Mouse (Mus musculus) CH12F3 (cell line): ENCODE measurements around the gene Tmprss4.

Experiments used
- in situ Hi-C: fragments of 300-500 bp; cut with MboI; formaldehyde crosslinking; loops from 2 replicates; pipeline ENCODE4 v1.14.3; 2020; ENCODE audit warnings: low sequenced_read_pairs

Tmprss4 gene

DNA sequence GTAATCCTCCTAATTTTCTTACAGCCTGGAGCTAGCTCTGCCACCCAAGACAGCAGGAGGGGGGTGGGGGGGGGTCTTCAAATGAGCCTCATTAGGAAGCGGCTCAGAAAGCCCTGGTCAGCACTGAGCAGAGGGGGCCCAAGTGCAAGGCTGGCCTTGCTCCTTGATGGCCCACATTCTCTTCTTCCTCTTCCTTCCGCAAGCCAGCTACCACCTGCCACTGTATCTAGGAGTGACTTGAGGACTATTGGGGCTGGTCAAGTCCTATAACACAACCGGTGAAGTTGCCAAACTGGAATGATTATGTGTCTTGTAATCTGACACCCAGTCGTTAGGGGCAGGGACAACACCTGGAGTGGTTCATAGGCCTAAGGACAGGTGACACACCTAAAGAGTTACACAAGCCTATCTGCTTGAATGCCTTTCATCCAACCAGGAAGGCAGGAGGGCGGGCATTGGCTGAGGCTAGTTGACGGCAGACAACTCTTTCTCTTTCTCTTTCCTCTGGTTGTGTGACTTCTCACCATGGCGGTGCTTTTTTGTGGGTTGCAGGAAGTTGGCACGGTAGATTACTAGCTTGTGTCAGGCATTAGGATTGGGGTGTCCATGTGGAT is at the start of gene Tmprss4:
Gene Tmprss4 (minus strand): TSS at position 296 of the 614 bp plus-strand sequence.
- in situ Hi-C loops = no loop called here

- in situ Hi-C loops = no loop called here
Measured at GRCm38 (mm10) chr9:45252395-45252794, 48.5 kb upstream of the Tmprss4 start.

- in situ Hi-C loops = no loop called here
Measured at GRCm38 (mm10) chr9:45251990-45252389, 48.1 kb upstream of the Tmprss4 start.

DNA sequence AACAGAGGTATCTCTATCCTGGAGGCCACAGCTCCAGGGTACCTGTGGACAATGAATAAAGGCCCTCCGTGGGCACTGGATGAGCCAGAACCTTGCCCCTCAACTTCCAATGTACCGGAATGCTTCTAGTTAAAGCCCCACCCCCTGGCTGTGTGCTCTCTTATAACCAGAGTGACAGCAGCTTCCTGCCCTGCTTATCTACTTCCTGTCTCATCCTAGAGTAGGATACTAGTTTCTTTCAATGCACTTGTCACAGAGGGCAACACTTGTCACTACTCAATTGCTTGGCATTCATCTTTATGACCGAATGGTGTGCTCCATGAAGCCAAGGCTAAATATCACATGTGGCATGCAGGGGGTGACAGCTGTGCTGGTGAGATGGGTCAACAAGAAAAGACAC is 47.4 kb upstream of the Tmprss4 start:
- in situ Hi-C loops = no loop called here

GRCm38 (mm10) chr9:45250306-45250705 is 46.4 kb upstream of the Tmprss4 start:
- in situ Hi-C loops = no loop called here

DNA sequence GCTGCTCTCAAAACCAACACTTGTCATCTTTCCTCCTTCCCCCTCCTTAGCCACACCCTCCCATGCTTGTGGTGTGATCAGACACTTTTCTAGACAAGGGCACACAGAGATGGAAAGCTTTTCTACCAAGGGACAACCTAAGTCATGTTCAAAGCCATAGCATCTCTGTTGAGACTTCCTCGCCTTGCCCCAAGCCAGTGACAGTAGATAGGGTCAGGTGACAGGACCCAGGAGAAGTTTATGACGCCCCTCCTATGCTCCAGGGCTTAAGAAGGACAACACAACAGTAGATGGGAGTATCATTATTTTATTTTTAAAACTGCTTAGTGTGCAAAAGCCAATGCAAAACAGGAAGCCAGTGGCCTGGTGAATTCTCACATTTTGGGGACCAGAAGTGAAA is 43.6 kb upstream of the Tmprss4 start:
- in situ Hi-C loops = no loop called here

DNA sequence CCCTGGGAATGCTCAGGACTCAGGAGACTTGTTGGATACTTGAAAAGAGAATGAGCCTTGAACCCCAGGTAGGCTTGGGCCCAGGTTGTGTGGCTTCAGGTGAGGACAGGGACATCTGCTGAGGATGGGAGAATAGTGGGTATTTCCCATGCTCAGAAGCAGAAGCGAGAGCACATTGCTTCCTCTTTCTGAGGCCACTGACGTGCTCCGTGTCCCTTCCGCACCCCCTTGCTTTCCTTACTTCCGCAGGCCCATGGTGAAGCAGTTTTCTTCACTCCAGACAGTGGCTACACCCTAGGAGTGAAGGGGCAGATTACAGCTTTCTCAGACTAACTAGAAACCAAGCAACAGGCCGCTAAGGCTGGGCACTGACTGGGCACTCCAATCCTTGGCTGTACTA is 42.2 kb upstream of the Tmprss4 start:
- in situ Hi-C loops = no loop called here

DNA sequence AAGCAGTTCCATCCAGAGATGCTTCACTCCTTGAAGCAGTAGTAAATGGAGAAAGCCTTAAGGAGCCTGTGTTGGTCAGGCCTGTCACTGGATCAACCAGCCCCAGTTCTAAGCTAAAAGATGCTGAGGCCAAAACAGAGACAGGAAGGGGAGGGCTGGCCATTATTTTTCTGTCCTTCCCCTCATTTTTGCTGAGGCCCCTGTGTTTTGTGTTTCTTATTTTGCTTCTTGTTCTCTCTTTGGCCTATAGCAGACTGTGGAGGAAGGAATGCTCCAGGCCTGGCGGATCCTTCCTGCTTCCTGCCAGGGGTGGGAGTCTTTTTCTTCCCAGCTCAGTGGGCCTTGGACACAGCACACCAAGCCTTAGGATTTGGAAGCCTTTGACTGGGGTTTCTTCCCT is 41.5 kb upstream of the Tmprss4 start:
- in situ Hi-C loops = no loop called here

DNA sequence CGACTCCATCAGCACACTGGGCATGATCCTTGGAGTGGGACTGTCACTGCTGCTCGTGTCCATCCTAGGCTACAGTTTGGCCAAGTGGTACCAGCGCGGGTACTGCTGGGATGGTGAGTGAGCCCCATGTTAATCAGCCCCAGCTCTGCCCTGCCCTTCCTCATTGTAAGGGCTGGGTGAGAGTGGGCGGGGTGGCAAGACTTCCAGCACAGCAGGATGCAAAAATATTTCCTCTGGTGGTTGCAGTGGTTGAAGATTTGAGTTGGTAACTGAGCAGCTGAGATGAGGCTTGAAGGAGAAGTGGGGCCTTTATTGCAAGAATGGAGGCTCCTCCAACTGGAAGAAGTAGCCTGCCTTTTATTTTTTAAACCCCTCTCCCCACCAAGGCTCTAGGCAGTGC is 37.5 kb upstream of the Tmprss4 start:
- in situ Hi-C loops = no loop called here

DNA sequence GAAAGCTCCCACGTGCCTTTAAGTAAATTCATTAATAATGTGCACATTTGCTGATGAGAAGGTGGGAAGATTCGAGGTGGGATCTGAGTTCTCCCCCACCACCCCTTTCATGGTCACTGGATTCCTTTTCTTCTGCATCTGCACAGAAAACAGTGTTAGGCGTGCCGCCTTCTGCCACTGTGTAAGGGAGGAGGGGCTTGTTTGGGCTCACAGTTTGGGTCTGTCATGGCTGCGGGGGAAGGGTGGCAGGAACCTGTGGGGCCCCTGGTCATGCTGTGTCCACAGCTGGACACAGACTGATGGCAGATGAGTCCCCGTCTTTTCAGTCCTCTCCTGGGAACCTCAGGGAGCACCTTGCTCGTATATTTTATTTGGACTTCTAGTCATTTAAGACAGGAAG is 32.9 kb upstream of the Tmprss4 start:
- in situ Hi-C loops = no loop called here

DNA sequence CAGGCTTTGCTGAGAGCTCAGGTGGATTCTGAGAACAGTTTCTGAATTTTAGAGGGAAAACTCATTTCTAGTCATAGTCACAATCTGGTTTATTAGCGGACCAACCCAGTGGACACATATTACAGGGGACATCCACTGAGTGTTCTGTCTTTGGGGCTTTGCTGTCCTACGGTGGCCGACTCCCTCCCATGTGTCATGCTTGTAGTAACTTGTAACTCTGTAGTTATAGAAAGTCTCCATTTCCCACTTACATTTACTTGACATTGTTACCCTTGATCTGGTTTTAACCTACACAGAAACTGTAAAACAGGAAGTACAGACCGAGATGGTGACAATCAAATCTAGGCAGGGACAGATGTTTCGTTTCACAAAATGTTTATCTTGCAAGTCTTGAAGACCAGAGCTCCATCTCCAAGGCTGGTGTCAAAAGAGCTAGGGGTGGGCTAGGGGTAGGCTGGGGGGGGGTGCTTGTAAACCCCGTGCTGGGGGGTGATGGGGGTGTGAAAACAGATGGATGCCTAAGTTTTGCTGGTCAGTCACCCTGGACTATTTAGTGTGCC is 31.9 kb upstream of the Tmprss4 start:
- in situ Hi-C loops = no loop called here

- in situ Hi-C loops = loop anchor here (10.0 kb wide), 1 partner anchor 65 kb away; no protein-coding TSS in a partner anchor
Measured at GRCm38 (mm10) chr9:45229359-45229758, 25.5 kb upstream of the Tmprss4 start.

DNA sequence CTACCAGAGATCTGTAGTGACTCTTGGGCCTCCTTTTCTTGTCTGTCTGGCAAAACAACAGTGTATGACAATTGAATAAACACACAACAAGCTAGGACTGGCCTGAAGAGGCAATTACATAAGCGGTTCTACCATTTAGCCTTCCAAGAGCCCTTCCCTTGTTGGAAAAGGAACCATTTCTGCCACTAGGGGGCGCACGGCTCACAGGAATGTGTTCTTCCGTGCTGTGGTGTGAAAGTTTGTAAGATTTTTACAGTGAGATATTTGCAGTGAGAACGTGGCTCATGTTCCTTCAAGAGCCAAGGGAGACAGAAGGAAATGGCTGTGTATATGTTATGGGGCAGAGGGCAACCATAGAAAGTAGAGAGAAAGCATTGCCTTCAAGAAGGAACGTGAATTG is 17.7 kb upstream of the Tmprss4 start:
- in situ Hi-C loops = loop anchor here (5.0 to 10.0 kb wide), 2 partner anchors 73 to 166 kb away; no protein-coding TSS in a partner anchor

- in situ Hi-C loops = loop anchor here (5.0 to 10.0 kb wide), 2 partner anchors 75 to 168 kb away; no protein-coding TSS in a partner anchor
Measured at GRCm38 (mm10) chr9:45219644-45220043, 15.8 kb upstream of the Tmprss4 start.

DNA sequence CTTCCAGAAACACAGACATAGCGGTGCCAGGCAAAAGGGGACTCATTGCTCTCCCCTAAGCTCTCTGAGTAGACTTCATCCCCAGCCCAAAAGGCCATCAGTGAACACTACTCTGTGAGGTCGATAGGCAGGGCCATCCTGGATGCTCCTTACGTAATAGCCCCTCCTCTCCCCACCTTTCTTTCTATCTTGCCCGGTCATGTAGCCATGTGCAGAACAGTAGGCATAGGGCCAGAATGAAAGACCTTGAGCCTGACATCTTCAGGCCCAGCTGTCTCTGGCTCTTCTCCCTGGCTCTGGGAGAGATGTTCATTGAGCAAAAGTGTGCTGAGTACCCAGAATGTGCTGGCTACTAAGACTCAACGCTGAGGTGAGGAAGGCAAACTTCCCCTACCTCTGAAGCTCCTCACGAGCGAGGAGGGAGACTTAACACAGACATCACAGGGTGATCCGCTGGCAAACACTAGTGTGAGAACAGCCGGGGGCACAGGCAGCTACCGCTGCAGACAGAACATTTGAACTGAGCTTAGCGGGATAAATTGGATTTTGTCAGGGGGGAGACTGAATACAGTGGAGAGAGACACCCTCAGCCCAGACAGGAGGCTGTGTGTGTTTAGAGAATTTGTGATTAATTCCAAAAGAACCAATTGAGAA is 11.8 kb upstream of the Tmprss4 start:
- in situ Hi-C loops = no loop called here

DNA sequence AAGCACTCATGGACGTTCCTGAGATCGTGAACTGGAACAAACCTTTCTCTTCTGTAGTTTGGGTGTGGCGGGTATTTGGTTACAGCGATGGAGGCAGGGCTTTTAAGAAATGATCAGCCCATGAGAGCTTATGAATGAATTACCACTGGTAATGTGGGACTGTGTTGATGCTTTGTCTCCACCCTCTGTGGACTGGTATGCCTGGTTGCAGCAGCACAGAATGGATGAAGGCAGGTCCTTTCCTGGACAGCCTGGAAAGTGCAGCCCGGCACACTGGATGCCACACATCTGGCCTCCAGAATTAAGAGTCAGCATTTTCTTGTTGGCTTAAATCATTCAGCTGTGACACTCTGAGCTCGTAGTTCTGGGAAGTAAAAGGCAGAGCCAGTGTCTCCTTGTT is 8.1 kb upstream of the Tmprss4 start:
- in situ Hi-C loops = no loop called here

DNA sequence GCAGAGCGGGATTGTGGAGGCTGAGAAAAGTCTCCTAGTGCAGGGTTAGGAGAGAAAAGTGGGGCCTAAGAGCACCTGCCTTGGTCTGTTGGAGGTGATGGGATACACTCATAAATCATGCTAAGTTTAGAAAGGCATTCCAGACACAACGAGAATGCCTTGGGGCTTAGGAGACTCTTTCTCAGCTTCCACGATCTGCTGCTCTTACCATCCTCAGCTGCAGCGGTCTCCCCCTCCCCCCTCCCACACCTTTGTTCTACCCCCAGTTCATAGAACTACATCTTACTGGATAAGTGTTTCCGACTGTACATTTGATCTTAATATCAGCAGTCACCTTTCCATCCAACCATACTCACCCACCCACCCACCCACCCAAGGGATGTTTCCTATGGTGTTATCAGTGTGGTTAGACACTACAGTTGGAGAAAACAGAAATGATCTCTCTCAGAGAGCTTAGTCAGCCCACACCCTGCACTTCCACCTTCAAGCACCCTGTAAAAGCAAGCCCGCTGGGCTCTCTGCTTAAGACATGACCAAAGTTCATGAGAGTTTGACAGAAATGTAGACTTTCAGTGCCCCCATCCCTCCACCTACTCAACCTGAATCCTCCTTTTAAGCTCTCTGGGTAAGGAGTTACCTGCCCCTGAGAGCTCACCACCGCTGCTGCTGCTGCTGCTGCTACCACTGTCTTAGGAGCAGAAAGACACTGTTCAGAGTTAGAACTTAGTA is 3.3 kb upstream of the Tmprss4 start:
- in situ Hi-C loops = no loop called here

DNA sequence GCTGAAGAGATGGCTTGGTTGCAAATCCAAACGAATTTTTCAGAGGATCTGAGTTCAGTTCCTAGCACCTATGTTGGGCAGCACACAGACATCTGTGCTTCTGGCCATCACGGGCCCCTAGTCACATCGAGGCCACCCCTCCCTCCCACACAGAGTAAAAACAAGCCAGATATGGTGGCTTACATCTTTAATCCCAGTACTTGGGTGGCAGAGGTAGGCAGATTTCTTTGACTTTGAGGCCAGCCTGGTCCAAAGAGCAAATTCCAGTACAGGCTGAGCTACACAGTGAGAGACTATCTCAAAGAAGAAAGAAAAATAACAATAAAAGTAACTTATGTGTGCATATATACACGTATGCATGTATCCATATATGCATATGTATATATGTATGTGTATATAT is 2.2 kb upstream of the Tmprss4 start:
- in situ Hi-C loops = no loop called here

DNA sequence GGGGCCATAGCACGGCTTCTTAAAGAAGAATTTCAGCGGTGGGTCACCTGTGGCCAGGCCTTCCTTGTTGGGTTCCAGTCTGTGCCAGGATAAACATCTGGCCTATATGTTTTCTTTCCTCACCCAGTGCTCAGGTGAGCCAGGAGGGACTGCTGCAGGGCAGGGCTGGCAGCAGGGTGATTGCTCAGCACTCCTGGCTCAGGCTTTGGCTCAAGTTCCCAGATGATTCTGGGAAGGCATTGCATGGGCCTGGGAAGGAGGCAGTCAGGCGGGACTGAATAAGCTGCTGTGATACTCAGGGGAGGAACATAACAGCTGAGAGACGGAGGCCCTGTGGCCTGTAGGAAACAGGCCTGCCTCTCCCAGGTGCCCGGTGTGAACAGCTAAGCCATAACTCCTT is 1.3 kb upstream of the Tmprss4 start:
- in situ Hi-C loops = no loop called here

DNA sequence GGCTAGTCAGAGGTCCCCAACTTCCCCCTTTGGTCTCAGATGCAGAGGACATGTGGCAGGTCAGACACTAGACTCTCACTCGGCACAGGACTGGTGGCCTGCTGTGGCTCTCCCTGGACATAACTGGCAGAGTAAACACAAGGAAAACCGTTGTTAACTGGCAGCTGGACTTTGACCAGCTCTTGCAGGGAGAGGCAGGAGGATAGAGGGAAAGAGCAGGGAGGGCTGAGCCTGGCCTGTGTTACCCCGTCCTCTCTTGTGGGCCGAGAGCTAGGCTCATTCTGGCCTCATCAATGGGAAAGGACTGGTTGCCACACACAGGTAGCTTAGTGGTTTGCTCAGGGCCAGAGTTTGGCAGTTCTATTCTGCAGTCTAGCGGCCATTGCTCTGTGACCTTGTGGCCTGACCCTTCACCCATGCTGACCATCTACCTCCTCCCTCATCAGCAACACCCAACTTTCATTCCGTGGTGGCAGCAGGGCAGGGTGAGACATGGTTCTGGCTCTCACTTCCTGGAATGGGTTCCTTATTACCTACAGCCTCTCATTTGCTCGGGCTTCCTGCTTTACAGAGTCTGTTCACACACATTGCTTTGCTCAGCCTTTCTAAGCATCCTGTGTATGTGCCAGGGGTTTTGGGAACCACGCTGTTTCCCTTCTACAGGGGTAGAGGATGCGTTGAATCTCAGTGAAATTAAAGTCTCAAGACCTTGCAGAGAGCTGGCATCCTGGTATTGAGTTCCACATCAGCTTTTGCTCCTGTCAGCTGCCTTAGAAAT is 1.7 kb downstream of the Tmprss4 start:
- in situ Hi-C loops = no loop called here
